Mouse (Mus musculus) frontal cortex, postnatal 10 days (tissue): ENCODE data around the gene Adamts20.
"Not testable (repeated sequence)": the region's sequence is repeated elsewhere in the genome, so short reads cannot be mapped to it uniquely, and the experiment has no call there.

ENCODE experiments used
- DNase-seq, 2 experiments: peaks; one replicate each; pipeline ENCODE4 v3.0.0; 2022; ENCODE audit warnings: low spot score in 2 of 2, mixed read lengths in 1 of 2

Adamts20 gene

GRCm38 (mm10) chr15:94444437-94445136 lies 20.6 kb downstream of the Adamts20 start:
- DNase-seq = no peak

DNA sequence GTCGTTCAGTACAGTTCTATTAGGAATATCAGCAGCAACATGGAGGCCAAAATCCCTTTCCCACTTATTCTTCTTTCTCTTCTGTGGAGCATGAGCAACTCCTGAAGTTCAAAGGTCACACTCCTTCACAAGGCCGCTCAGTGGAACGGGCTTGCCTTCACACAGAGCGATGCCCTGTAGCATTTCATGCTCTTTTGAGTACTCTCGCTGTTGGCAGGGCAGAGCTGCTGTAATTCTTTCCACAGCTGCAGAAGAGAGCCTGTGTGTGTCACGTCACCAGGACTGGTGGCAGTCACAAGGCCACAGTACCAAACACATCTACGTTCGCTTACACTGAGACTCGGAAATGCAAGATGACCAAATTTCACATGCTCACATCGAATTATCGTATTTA lies 21.2 kb downstream of the Adamts20 start:
- no peak for DNase-seq

DNA sequence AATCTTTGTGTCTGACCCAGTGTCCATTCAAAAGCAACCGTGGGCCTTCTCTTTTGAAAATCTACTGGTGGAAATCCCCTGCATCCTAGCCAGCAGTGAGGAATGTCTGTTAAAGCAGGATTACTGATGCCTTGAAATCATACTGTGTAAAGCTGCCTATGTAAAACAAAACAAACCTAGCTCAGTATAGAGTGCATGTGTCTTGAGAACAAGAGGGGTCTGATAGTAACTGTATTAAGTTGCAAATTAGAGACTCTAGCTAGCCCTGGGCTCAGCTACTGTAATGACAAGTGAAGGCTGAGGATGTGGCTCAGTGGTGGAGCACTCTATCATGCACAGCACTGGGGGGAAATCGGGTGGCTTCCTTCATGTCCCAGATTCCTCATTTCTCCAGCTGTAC lies 22.2 kb downstream of the Adamts20 start:
- no peak for DNase-seq

- no peak for DNase-seq
Measured at GRCm38 (mm10) chr15:94435532-94435931, 29.7 kb downstream of the Adamts20 start.

DNA sequence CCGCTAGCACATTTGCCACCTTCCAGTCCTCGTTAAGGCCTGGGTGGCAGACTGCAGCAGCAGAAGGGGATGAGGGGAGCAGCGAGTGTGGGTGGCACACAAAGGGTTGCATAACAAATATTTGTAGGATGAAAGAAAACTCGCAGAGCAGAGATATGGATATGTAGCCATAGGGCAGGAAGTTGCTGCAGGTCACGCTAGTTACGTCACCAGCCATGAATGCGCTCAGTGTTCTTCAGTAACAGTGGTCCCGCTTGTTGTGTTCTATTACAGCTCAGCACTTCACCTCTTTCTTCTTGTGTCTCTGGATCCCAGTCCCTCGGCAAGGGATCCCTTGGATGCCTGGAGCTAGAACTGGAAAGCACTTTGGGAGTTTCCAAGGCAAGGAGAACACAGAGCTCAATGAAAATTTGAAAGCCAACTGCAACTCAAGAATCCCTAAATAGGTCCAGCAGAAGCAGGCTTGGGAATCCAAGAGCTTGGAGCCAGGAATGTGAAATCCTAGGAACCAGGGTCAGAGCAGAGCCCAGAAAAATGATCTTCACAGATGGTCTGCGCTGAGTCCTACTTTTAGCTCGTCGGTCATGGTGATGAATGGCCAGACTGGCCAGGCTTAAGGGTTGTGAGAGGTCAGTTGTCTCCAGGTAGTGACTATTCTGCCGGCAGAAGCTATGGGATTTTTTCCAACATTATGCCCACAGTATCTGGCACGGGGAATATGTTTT lies 34.4 kb downstream of the Adamts20 start:
- no peak for DNase-seq

- DNase-seq = no peak
Measured at GRCm38 (mm10) chr15:94428726-94429125, 36.5 kb downstream of the Adamts20 start.

DNA sequence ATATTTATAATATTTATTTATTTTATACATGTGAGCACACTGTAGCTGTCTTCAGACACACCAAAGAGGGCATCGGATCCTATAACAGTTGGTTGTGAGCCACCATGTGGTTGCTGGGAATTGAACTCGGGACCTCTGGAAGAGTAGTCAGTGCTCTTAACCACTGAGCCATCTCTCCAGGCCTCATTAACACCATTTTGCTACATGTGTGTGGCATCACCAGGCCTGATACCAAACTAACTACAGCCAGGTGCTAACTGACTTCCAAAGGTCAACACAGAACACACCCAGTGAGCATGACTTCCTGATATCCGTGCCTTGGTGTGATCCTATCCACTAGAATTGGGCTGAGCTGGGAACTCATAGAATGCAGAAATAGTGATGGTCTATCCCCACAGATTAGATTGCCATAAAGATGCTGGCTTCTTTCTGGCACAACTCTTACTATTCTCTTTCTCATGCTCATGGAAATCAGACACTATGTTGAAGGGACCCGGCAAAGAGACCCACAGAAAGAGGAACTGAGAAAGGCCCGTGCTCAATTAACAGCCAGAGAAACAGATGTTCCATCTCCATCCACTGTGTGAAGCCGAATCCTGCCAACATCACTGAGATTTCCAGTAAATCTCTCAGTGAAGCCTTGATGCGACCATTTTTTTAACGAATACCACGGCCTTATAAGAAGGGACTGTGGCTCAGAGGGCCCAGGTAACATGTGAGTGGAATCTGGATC lies 37.6 kb downstream of the Adamts20 start:
- DNase-seq = no peak

DNA sequence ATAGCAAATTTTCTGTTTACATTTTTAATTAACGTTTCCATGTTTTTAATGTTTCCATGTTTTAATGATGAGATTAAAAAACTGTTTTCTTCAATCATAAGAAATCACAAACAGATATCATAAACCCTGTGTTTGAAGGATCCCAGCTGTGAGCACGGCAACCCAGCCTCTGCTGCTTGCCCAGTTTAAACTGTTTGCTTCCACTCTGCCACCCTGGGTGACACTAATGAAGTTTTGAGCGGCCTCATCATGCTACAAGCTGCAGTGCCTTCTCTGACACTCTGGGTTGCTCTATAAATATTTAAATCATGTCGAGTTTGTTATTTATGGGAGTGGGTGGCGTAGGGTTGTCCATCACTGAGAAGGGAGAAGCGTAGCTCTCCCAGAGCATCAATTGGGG lies 44.7 kb downstream of the Adamts20 start:
- DNase-seq = no peak

DNA sequence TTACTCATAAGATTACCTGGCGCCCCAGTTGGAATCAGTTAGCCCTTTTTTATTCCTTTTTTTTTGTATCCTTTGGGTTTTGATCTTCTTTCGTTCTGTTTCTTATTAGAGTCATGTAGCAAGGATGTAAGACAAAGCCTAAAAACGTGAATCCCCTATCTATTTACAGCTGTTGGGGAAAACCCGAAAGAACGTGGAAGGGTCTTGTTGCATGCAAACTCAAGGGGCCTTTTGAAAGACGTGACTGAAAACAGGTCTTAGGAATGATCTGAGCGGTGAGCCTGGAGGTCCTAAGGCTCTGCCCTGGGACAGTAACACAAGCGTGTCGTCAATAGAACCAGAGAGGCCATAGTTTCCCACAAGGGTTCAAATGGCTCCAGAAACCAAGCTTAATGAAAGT lies 46.1 kb downstream of the Adamts20 start:
- DNase-seq = no peak

GRCm38 (mm10) chr15:94418427-94418826 lies 46.8 kb downstream of the Adamts20 start:
- no peak for DNase-seq

GRCm38 (mm10) chr15:94417216-94418155 lies 47.7 kb downstream of the Adamts20 start:
- no peak for DNase-seq

DNA sequence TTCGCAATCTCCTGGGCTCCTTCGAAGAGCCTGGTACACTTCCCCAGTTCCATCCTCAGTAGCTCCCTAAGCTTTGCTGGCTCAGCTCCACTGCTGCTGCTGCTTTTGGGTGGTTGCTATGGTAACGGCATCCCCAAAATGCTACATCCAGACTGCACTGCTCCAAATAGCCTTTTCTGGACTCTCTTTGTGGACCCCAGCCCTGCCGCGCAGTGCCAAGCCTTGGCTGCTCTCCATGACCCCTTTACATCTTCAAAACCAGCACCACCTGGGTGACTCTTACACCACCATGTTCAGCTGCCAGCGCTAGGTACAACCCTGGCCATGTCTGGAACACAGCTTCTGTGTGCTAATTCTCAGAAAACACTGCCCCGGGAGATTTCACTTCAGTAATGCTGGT lies 55.4 kb downstream of the Adamts20 start:
- DNase-seq = peak; percentile 61 to 69

DNA sequence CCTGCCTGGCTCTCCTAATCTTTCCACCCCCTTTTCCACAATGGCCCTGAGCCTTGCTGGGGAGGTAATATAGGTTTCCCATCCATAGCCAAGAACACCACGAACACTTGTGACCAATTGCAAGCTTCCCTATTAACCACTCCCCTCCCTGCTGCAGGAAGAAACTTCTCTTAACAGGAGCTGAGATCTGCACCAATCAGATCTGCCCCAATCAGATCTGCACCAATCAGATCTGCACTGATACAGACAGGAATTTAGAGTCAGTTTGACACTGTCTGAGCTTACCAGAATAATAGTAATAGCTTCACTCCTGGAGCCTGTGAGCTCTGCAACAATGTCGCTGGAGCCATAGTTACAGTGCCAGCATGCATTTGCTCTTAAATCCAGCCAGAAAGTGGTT lies 58.9 kb downstream of the Adamts20 start:
- no peak for DNase-seq

DNA sequence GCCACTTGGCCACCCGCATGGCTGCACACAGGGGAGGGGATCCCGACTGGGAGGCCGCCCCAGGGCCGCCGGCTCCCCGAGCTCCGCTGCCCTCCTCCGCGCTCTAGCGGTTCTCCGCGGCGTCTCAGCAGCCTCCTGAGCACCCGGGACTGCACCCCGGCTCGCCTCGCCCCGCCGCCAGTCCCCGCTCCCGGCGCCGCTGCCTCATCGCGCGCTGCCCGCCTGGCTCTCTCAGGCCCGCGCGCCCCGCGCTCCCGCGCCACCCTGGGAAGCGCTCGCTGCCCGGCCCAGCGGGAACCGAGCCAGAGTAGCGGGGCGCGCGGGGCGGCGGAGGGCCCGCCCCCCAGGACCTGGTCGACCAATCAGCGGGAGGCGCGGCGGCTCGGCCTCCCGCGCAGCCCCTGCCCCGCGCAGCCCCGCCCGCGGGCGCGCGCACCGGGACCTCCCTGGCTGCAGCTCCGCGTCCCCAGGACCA lies 61.1 kb downstream of the Adamts20 start:
- DNase-seq = peak; percentile 77 to 88

- peak in 1 of 2 experiments; percentile 25 for DNase-seq
Measured at GRCm38 (mm10) chr15:94403461-94404070, 61.7 kb downstream of the Adamts20 start.

DNA sequence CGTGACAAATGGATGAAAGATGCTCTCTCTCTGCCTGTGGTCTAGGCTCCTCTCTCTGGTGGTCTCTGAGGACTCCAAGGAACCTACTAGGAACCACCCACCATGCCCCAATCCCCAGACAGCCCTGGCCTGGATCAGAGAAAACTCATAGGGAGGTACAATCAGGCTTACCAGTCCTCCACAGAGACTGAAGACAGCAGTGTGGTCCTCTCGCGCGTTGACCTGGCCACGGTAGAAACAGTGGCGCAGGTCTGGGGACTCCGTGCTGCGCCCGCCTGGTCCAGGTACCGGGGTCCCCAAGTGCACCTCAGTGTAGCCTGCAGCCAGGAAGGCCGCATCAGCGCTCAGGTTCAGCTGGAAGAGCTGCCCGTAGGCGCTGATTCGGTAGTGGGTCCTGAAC lies 62.2 kb downstream of the Adamts20 start:
- no peak for DNase-seq

GRCm38 (mm10) chr15:94392737-94393136 lies 72.5 kb downstream of the Adamts20 start:
- DNase-seq = no peak

- not testable (repeated sequence) for DNase-seq
Measured at GRCm38 (mm10) chr15:94390127-94390526, 75.1 kb downstream of the Adamts20 start.

DNA sequence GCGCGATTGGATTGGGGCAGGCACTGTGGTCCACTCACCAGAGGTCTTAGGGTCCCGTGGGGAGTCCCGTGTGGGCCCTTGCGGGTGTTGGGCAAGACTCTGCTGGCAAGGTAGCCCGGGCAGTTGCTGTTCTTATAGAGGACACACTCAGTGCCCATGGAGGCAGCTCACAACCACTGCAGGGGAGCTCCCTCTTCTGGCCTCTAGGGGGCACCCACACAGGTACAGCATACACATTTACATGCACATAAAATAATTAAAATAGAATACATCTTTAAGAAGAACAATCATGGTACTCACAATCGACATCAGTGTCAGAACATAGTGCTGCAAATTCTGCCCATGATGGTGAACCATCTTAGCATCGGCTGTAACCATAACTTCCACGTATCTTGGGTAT lies 85.8 kb downstream of the Adamts20 start:
- DNase-seq = no peak

DNA sequence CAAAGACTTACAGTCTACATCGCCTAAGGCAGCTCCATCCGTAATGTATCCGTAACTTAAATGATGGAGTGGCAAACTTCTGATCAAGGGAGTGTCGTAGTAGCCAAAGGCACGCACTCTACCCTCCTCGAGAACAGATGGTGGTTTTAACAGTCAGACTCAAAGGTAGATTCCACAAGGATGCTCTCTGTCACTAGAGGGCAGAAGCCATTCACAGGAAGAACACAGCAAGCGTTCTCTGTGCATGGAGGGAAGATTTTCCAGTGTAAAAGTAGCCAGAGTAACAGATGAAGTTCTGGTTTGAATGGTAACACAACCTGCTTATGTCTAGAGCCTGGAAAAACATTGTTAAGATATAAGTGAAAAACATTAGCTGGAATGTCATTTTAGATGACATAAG lies 92.7 kb downstream of the Adamts20 start:
- no peak for DNase-seq

GRCm38 (mm10) chr15:94349052-94349451 lies 116.2 kb downstream of the Adamts20 start:
- DNase-seq = no peak
